Mouse (Mus musculus) neural tube, embryonic 15.5 days (tissue): ENCODE results near the gene Sept9. TPM values are rescaled to one million over a fixed set of nuclear protein-coding genes. Genes with fewer than 3 reads are reported as not detected.
"Not testable (repeated sequence)": the region's sequence is repeated elsewhere in the genome, so short reads cannot be mapped to it uniquely, and the experiment has no call there.

Experiments used
- ATAC-seq: fragments of 200-750 bp; cut with Nextera tagmentation; 2 replicates; pipeline ENCODE4 v1.8.0; 2017; ENCODE audit warnings: mild to moderate bottlenecking, moderate TSS enrichment, moderate library complexity; ENCODE audit not compliant: low FRiP score
- H3K27ac ChIP-seq: fragments of 300-500 bp; sonication (generic); replicated peaks from 2 replicates; pipeline ENCODE4 v1.5.1; 2015; ENCODE audit warnings: mild to moderate bottlenecking, inconsistent platforms
- H3K27me3 ChIP-seq: fragments of 300-500 bp; sonication (generic); replicated peaks from 2 replicates; pipeline ENCODE4 v1.6.1; 2015; ENCODE audit warnings: inconsistent platforms
- H3K36me3 ChIP-seq: fragments of 300-500 bp; sonication (generic); 2 replicates; pipeline ENCODE4 v1.6.1; 2015; ENCODE audit warnings: inconsistent platforms
- H3K4me1 ChIP-seq: fragments of 300-500 bp; sonication (generic); 2 replicates; pipeline ENCODE4 v1.6.1; 2015; ENCODE audit warnings: inconsistent platforms
- H3K4me2 ChIP-seq: fragments of 300-500 bp; sonication (generic); 2 replicates; pipeline ENCODE4 v1.6.1; 2015; ENCODE audit warnings: inconsistent platforms, mild to moderate bottlenecking, moderate library complexity
- H3K4me3 ChIP-seq: fragments of 300-500 bp; sonication (generic); replicated peaks from 2 replicates; pipeline ENCODE4 v1.5.1; 2015; ENCODE audit warnings: mild to moderate bottlenecking, inconsistent platforms
- H3K9ac ChIP-seq: fragments of 300-500 bp; sonication (generic); replicated peaks from 2 replicates; pipeline ENCODE4 v1.6.1; 2015; ENCODE audit warnings: mild to moderate bottlenecking, inconsistent platforms
- H3K9me3 ChIP-seq: fragments of 300-500 bp; sonication (generic); replicated peaks from 2 replicates; pipeline ENCODE4 v1.6.1; 2016; ENCODE audit warnings: inconsistent platforms
- WGBS: fragments of 180-500 bp; shearing (Covaris S2); methylation state at CpG from one replicate; pipeline ENCODE4 v1.1.7; 2015; ENCODE audit warnings: mixed read lengths; 5-methylcytosine and 5-hydroxymethylcytosine counted together
- polyA plus RNA-seq: library from polyadenylated mRNA; unstranded; fragments of >200 nt; fragmentation: Nextera tagmentation; extraction: Ambion mirVana; gene quantifications from 2 replicates; pipeline ENCODE4 v1.2.1, GENCODE M21; 2015

The Sept9 gene
- polyA plus RNA-seq, 1 experiment from 2014 or later, result 92.2 TPM

GRCm38 (mm10) chr11:117321311-117321971, 122.0 kb downstream of the Sept9 start:
- Histone ChIP-seq H3K9me3 (no peaks in the 10 kb centered on the region), H3K9ac (no peak overlapping the region), H3K27me3 (no peaks in the 10 kb centered on the region), H3K4me1 (peaks cover 63% of the 10 kb centered on the region), H3K27ac (no peak overlapping the region), H3K36me3 (no peaks in the 10 kb centered on the region), H3K4me2 (no peak overlapping the region), H3K4me3 (no peak overlapping the region)
- 80% methylated on average over 9 of the region's 9 CpGs for WGBS
- ATAC-seq, result no peak

DNA sequence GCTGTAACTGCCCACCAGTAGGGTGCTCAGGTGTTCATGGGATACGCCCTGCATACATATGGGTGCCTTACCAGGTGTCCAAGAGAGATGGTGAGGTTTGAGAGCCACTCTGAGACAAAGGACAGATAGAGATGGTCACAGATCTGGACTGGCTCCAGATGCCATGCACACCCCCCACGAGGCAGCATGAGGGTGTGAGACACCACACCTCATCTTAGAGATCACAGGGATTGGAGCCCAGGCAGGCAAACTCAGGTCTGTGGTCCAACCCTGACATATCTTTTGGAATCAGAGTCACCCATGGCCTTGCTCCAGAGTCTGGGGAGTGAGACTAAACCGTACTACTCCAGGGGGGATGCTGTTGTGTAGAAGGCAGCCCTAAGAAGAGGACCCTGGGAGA, 122.8 kb downstream of the Sept9 start:
- Histone ChIP-seq H3K4me1 (peaks cover 62% of the 10 kb centered on the region), H3K9ac (no peak overlapping the region), H3K27me3 (no peaks in the 10 kb centered on the region), H3K4me2 (no peak overlapping the region), H3K36me3 (no peaks in the 10 kb centered on the region), H3K9me3 (no peaks in the 10 kb centered on the region), H3K4me3 (no peak overlapping the region), H3K27ac (no peak overlapping the region)
- WGBS, result 97% methylated on average over 3 of the region's 3 CpGs
- no peak for ATAC-seq

DNA sequence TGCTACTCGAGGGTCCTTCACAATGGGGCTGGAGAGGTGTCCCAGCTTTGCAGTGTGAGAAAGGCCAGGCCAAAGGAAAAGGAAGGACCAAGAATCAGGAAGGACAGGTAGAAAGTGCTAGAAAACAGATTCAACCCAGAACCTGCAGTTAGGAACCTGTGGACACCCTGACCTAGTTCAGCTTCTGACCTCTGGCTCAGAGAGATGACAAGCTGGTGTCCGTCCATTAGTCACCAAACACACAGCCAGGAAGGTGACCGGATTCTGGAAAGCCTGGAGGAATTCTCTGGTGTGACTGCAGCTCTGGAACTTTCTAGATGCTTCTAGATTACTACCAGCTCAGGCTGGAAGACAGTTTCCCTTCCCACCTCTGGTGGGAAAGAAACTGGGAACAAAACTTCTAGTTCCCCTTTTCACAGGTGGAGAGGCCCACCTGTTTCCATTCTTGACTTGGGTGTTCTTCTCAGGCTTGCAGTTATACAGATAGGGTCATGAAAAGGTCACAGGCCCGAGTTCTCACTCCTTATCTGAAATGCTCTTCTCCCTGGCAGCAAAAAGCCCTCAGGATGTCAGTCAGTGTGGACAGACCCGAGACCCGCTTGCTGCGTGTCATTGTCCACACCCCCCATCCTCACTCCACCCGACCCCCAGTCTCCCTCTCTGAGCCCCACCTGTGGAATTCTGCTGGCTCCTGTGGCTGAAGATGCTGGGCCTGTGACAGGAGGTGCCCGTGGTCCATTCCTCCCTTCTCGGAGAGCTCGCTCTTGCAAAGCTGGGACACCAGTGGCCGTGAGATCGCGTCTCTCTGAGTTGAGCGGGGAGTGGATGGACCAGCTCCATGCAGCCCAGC, 123.5 kb downstream of the Sept9 start:
- Histone ChIP-seq H3K4me1 (peaks cover 56% of the 10 kb centered on the region), H3K4me3 (no peak overlapping the region)
- 87% methylated on average over 15 of the region's 15 CpGs for WGBS

DNA sequence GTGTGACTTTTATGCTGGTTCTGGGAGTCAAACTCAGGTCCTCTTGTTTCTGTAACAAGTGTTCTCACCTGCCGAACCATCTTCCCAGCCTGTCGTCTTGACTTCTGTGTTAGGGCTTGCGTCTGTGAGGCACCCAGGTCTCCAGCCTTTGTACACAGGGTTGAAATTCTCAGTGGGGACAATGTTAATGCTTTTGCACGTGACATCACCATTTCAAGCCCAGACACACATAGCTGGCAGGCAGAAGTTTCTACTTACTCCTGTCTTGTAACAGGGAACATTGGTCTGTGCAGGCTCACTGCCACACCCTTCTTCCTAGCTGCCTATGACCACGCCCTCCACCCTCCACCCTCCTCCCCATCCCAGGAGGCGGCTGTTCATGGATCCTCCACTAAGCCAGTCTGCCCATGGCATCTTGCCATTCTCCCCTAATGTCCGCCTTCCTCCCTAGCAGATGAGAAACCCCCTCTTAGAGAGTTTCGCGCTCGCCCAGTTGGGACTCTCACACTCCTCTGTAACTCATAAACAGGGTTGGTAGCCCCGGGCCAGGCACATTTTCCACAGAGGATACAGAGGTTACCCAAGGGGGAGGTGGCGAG, 124.6 kb downstream of the Sept9 start:
- Histone ChIP-seq H3K4me2 (no peak overlapping the region), H3K4me3 (no peak overlapping the region), H3K36me3 (no peaks in the 10 kb centered on the region), H3K4me1 (peaks cover 45% of the 10 kb centered on the region), H3K27me3 (no peaks in the 10 kb centered on the region), H3K9me3 (no peaks in the 10 kb centered on the region), H3K9ac (no peak overlapping the region), H3K27ac (no peak overlapping the region)
- WGBS, result 64% methylated on average over 12 of the region's 12 CpGs
- no peak for ATAC-seq

More for the DNA sequence above, 123.5 kb downstream of the Sept9 start:
- Histone ChIP-seq H3K36me3 (no peaks in the 10 kb centered on the region), H3K27ac (no peak overlapping the region), H3K27me3 (no peaks in the 10 kb centered on the region), H3K4me2 (no peak overlapping the region), H3K9ac (no peak overlapping the region), H3K9me3 (no peaks in the 10 kb centered on the region)
- no peak for ATAC-seq

DNA sequence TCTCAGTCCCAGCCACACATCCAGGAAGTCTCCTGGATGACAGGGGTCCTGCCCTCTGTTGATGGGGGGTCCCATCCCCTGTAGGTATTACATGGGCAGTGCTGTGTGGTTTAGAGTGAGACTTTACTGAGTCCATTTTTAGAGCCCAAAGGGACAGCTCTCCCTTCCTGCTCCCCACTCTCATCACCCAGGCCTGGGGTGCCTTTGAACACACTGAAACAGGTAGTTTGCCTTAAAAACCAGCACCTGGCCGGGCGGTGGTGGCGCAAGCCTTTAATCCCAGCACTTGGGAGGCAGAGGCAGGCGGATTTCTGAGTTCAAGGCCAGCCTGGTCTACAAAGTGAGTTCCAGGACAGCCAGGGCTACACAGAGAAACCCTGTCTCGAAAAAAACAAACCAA, 125.3 kb downstream of the Sept9 start:
- 98% methylated on average over 5 of the region's 5 CpGs for WGBS
- not testable (repeated sequence) for H3K9ac ChIP-seq, H3K27ac ChIP-seq, H3K36me3 ChIP-seq, H3K9me3 ChIP-seq, H3K4me3 ChIP-seq, ATAC-seq, H3K27me3 ChIP-seq, H3K4me2 ChIP-seq
- peaks cover 40% of the 10 kb centered on the region for H3K4me1 ChIP-seq

- no peaks in the 10 kb centered on the region for H3K9me3 ChIP-seq
- no peak overlapping the region for H3K4me3 ChIP-seq
- WGBS, result 82% methylated on average over 5 of the region's 5 CpGs
- ATAC-seq, result no peak
- no peaks in the 10 kb centered on the region for H3K27me3 ChIP-seq
- H3K36me3 ChIP-seq, result no peaks in the 10 kb centered on the region
- no peak overlapping the region for H3K9ac ChIP-seq
- no peak overlapping the region for H3K27ac ChIP-seq
- H3K4me2 ChIP-seq, result no peak overlapping the region
- peaks cover 40% of the 10 kb centered on the region for H3K4me1 ChIP-seq
These were observed 125.6 kb downstream of the Sept9 start for GRCm38 (mm10) chr11:117325131-117325467.

DNA sequence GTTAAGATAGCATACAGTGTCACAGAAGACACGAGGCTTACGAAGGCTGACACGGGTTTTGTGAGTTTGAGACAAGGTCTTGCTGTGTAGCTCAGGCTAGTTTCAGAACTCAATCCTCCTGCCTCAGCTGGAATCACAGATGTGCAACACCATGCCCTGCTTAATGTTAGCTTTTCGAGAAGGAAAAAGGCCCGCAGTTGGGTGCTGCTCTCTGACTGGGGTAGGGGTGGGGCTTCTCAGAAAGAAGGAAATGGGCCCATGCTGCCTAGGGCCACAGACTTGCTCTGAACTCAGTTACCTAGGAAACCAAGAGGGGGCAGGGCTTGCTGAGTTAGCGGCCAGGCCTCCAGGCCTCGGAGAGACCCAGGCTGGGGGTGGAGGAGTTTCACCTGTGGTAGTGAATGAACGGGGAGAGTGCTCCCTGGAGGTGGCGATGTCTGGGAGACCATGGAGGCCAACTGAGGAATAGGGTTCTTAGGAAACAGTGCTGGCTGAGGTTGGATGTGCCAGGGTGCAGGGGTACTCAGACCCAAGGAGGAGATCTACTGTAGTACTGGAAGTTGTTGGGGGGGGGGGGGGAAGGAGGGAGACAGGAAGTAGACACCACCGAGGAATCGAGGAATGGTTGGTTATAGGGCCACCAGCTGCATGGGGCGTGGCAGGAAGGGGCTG, 126.1 kb downstream of the Sept9 start:
- Histone ChIP-seq H3K9me3 (no peaks in the 10 kb centered on the region), H3K27ac (no peak overlapping the region), H3K4me2 (no peak overlapping the region), H3K36me3 (no peaks in the 10 kb centered on the region), H3K27me3 (no peaks in the 10 kb centered on the region), H3K4me3 (no peak overlapping the region), H3K9ac (no peak overlapping the region), H3K4me1 (peaks cover 40% of the 10 kb centered on the region)
- WGBS, result 34% methylated on average over 12 of the region's 12 CpGs
- ATAC-seq, result no peak

- Histone ChIP-seq H3K4me2 (no peak overlapping the region), H3K9ac (no peak overlapping the region), H3K4me1 (peaks cover 43% of the 10 kb centered on the region), H3K9me3 (no peaks in the 10 kb centered on the region), H3K27ac (no peak overlapping the region), H3K36me3 (no peaks in the 10 kb centered on the region), H3K4me3 (no peak overlapping the region), H3K27me3 (no peaks in the 10 kb centered on the region)
- ATAC-seq, result no peak
- WGBS, result 44% methylated on average over 4 of the region's 4 CpGs
These were observed 126.8 kb downstream of the Sept9 start for GRCm38 (mm10) chr11:117326140-117326725.

GRCm38 (mm10) chr11:117326867-117327600, 127.6 kb downstream of the Sept9 start:
- no peak for ATAC-seq
- Histone ChIP-seq H3K9ac (no peak overlapping the region), H3K4me1 (peaks cover 51% of the 10 kb centered on the region), H3K36me3 (no peaks in the 10 kb centered on the region), H3K9me3 (no peaks in the 10 kb centered on the region), H3K4me2 (no peak overlapping the region), H3K27ac (no peak overlapping the region), H3K27me3 (no peaks in the 10 kb centered on the region), H3K4me3 (no peak overlapping the region)
- 70% methylated on average over 16 of the region's 16 CpGs for WGBS

- no peaks in the 10 kb centered on the region for H3K36me3 ChIP-seq
- no peak overlapping the region for H3K4me3 ChIP-seq
- H3K4me1 ChIP-seq, result peaks cover 56% of the 10 kb centered on the region
- H3K9ac ChIP-seq, result no peak overlapping the region
- no peaks in the 10 kb centered on the region for H3K9me3 ChIP-seq
- H3K27me3 ChIP-seq, result no peaks in the 10 kb centered on the region
- H3K4me2 ChIP-seq, result no peak overlapping the region
- ATAC-seq, result no peak
- WGBS, result 90% methylated on average over 5 of the region's 5 CpGs
- no peak overlapping the region for H3K27ac ChIP-seq
These were observed 128.2 kb downstream of the Sept9 start for GRCm38 (mm10) chr11:117327633-117328032.
